Mouse (Mus musculus) sigmoid colon, adult 10 weeks (tissue): ENCODE results near the gene Obp1b. TPM values are rescaled to one million over a fixed set of nuclear protein-coding genes. Genes with fewer than 3 reads are reported as not detected.

Experiments used
- polyA plus RNA-seq: library from polyadenylated mRNA; stranded (reverse); fragments of 350-450 nt; fragmentation: Illumina TruSeq; extraction: RNeasy Lipid Tissue Mini Kit (QIAGEN cat#74804); gene quantifications from one replicate; pipeline ENCODE4 v1.2.3, GENCODE M21; 2014; ENCODE audit warnings: low read depth, low replicate concordance

Obp1b gene
- polyA plus RNA-seq = not detected

DNA sequence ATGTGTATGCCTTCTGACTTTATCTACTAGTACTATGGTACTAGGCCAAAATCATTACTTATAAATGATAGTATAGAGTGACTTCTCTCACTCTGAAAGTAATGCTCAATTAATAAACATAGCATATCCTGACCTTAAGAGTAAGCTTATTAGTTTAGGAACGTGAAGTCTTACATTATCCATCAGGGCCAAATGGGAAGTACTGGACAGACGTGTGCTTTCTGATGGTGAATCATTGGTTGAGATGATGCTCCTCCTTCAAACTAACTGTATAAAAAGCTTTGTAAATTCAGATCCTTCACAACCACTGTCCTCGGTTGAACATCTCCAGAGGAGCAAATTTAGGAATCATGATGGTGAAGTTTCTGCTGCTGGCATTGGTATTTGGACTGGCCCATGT is at the start of gene Obp1b:
TSS of gene Obp1b (plus strand) at position 301 of the 400 bp plus-strand sequence.

Other genes with a start within 250 kb of the Obp1b start
- gene Obp1a, start 95.4 kb upstream of the Obp1b start, polyA plus RNA-seq = not detected
- gene Gm5938, start 61.3 kb upstream of the Obp1b start, polyA plus RNA-seq = not detected
- gene Gm14743, start 59.1 kb downstream of the Obp1b start, polyA plus RNA-seq = not detected
- gene 4930480E11Rik, start 182.9 kb downstream of the Obp1b start, polyA plus RNA-seq = not detected